Mouse (Mus musculus) large intestine, adult 2 months (tissue): ENCODE measurements around the gene Trim66. TPM values are rescaled to one million over a fixed set of nuclear protein-coding genes. Genes with fewer than 3 reads are reported as not detected.

ENCODE experiments used
- DNase-seq: peaks from one replicate; pipeline ENCODE4 v3.0.0-alpha.2; 2012; ENCODE audit warnings: low read depth, low spot score
- WGBS: fragments of 180-500 bp; shearing (Covaris S2); methylation state at CpG from one replicate; pipeline ENCODE4 v1.1.7; 2018; 5-methylcytosine and 5-hydroxymethylcytosine counted together
- polyA plus RNA-seq: library from polyadenylated mRNA; depleted of rRNA; stranded (reverse); fragments of >200 nt; gene quantifications from 2 replicates; pipeline ENCODE4 v1.2.3, GENCODE M21; 2012; rRNA removed

The Trim66 gene
- polyA plus RNA-seq, 1 experiment = 0.02 TPM

- 15% methylated on average over 6 of the region's 6 CpGs for WGBS
- DNase-seq = no peak
These were observed 39.7 kb downstream of the Trim66 start for GRCm38 (mm10) chr7:109468262-109468701.

- DNase-seq = no peak
- whole genome bisulfite sequencing = 32% methylated on average over 2 of the region's 2 CpGs
These were observed 40.3 kb downstream of the Trim66 start for GRCm38 (mm10) chr7:109467591-109467990.

- WGBS = 88% methylated on average over 8 of the region's 8 CpGs
- no peak for DNase-seq
These were observed 47.2 kb downstream of the Trim66 start for GRCm38 (mm10) chr7:109460698-109461097.

DNA sequence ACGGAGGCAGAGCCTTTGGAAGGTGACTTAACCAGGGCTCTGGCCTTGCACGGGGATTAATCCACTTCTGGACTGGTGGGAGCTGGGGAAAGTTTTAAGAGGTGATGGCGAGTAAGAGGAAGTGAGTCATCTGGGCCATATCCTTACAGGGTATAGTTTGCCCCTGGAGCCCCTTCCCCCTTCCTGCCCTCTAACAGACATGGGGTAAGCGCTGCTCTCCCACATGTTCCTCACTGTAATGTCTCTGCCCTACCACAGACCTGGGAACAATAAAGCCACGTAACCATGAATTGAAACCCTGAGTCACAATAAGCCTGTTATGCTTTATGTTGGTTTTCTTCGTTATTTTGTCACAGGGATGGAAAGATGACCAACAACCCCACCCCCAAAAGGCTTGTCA is 51.4 kb downstream of the Trim66 start:
- WGBS = 65% methylated on average over 6 of the region's 6 CpGs
- DNase-seq = no peak

GRCm38 (mm10) chr7:109455748-109456147 is 52.2 kb downstream of the Trim66 start:
- 83% methylated on average over 2 of the region's 2 CpGs for WGBS

GRCm38 (mm10) chr7:109454856-109455255 is 53.1 kb downstream of the Trim66 start:
- DNase-seq = no peak
- WGBS = 83% methylated on average over 9 of the region's 9 CpGs

More at GRCm38 (mm10) chr7:109455748-109456147, 52.2 kb downstream of the Trim66 start:
- DNase-seq = no peak

GRCm38 (mm10) chr7:109448060-109448459 is 59.9 kb downstream of the Trim66 start:
- DNase-seq = no peak
- WGBS = 78% methylated on average over 2 of the region's 2 CpGs

DNA sequence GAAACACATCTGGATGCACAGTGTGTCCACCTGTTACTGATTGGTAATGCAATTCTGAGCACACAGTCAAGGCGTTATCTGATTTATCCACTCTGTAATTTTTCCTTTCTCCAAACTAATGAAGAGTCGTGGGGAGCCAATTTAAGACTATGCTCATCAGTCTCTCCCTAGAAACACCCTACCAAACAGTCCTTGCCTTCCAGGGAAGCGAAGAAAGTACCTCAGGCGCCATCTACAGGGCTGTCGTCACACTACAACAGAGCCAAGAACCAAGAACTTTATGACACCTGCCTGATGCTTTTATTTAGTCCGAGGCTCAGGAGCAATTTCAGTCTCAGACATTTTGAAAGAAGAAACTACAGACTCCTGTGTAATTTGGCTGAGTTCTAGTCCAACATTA is 62.9 kb downstream of the Trim66 start:
- DNase-seq = peak; percentile 13
- WGBS = 8% methylated on average over 6 of the region's 6 CpGs

- 59% methylated on average over 5 of the region's 5 CpGs for WGBS
- no peak for DNase-seq
These were observed 65.2 kb downstream of the Trim66 start for GRCm38 (mm10) chr7:109442739-109443138.

- DNase-seq = no peak
- WGBS = 88% methylated on average over 9 of the region's 9 CpGs
These were observed 67.2 kb downstream of the Trim66 start for GRCm38 (mm10) chr7:109440697-109441269.

GRCm38 (mm10) chr7:109438781-109439591 is 68.9 kb downstream of the Trim66 start, which contains the start of gene Stk33:
Gene Stk33 (minus strand): TSS chr7:109439081.
- WGBS = 2% methylated on average over 62 of the region's 62 CpGs
- DNase-seq = no peak

GRCm38 (mm10) chr7:109424422-109425159 is 83.3 kb downstream of the Trim66 start:
- WGBS = 42% methylated on average over 3 of the region's 3 CpGs
- no peak for DNase-seq

DNA sequence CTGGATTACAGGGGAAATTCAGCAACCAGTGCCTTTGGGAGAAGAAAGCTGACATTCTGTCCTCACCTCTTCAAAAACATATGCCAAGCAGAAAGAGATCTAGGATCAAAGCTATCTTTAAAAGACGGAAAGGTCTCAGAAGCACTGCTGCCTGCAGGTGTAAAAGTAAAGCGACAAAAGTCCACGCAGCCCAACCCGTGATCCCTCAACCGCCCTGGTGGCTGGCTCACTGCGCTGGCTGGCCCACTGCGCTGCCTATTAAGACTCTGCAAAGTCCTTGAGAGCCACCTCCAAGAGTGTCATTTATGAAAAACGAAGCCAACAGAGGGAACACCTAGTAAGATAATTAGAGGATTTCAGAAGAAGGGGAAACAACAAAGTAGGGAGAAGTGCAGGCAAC is 85.1 kb downstream of the Trim66 start:
- DNase-seq = no peak
- WGBS = 76% methylated on average over 8 of the region's 8 CpGs

DNA sequence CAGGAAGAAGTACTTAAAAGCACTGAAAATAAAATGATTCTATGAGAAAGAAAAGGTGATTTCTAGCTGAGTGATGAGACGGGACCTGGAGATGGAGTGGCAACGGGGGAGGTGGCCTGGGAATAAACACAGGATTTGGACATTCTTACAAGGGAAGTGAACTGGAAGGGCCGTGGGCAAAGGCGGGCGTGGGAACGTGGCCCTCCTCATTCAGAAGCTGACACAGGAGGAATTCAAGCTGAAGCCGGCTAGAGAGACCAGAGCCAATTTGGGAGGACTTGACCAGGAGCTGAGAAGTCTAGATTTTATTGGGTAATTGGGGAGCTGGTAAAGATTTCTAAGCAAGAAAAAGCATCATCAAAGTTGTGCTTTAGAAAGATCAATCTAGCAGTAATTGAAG is 102.4 kb downstream of the Trim66 start:
- 61% methylated on average over 7 of the region's 7 CpGs for WGBS
- no peak for DNase-seq

DNA sequence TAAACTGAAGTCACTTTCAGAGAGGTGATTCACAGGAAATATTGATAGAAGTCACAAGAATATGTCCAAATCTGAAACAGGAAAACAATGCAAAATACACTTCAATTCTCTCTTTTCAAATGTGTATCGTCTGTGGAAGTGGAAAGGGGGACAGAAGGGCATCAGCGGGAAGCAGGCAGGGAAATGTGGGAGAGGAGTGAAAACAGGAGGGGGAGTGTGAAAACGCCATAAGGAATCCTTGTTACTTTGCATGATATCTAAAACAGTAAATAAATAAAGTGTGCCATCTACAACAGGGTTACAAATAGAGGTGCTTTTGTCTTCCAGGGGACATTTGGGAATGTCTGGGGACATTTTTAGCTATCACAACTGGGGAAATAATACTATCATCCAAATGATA is 108.6 kb downstream of the Trim66 start:
- DNase-seq = no peak
- WGBS = 55% methylated on average over 3 of the region's 3 CpGs

Other genes with a start within 250 kb of the Trim66 start
- 0.14 TPM in 1 of 2 replicates, not detected in the other for gene Stk33, start 69.1 kb downstream of the Trim66 start, polyA plus RNA-seq
- 419 and 430 TPM in 2 replicates for gene Rpl27a, start 11.0 kb upstream of the Trim66 start, polyA plus RNA-seq
- gene St5, start 195.5 kb upstream of the Trim66 start, polyA plus RNA-seq = 32.0 and 55.1 TPM in 2 replicates
- gene Akip1, start 195.6 kb upstream of the Trim66 start, polyA plus RNA-seq = 8.8 and 12.3 TPM in 2 replicates
- gene BC051019, start 215.7 kb upstream of the Trim66 start, polyA plus RNA-seq = 0.26 and 0.31 TPM in 2 replicates
- 0.30 and 0.62 TPM in 2 replicates for gene Ascl3, start 223.6 kb upstream of the Trim66 start, polyA plus RNA-seq
- gene Tmem9b, start 244.7 kb upstream of the Trim66 start, polyA plus RNA-seq = 63.6 and 70.0 TPM in 2 replicates